Mouse (Mus musculus) right cerebral cortex, adult 18-20 months (tissue): ENCODE results near the gene Rrp1b.
A peak's percentile ranks its signal among the peaks of the same experiment; 100 is the strongest.

Experiments used
- DNase-seq: peaks from one replicate; pipeline ENCODE4 v3.0.0; 2022; ENCODE audit warnings: mixed read lengths

Rrp1b gene

DNA sequence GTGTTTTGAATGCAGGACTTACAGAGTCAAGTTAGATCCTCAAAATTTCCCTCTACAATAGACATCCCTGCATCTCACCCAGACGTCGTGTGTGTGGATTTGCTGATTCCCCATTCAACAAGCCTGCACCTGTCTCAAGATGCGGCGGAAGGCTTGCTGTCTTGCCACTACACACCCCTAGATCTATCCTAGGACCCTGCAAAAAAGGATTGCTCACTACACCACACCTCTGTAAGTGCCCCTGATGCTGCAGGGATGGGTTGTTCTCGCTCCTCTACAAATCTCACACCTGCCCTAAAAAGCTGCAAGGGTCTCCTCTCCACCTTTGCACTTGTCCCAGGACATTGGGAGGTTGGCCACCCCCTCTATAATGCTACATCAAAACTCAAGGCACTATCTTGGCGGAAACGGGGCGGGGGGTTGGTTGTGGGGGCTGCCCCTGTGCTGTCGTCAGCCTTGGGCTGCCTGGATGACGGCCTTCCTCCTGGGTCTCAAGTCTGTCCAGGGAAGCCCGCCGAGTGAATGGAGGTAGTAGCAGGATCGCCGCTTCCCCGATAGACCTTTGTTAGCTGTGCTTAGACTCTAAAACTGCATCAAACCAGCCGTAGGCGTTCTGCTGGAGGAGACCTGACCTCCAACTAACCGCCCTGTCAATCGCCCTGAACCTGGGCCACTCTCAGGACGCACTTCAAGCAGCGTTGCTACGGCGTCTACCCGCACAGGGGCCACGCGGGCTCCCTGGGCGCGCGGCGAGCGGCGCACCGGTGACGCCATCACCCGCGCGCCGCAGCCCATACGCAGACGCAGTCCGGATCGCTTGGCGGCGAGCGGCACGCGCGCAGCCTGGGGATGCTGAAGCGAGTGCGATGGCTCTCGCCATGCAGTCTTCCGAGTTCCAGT is at the start of gene Rrp1b, which contains the start of gene Hsf2bp:
Gene Rrp1b, plus strand, starts transcription at position 492 of the 900 bp plus-strand sequence.
Gene Hsf2bp, minus strand, starts transcription at position 741 of the 900 bp plus-strand sequence.
- peak; percentile 78 for DNase-seq

GRCm38 (mm10) chr17:31986915-31987314 is 49.0 kb upstream of the Rrp1b start:
- no peak for DNase-seq

DNA sequence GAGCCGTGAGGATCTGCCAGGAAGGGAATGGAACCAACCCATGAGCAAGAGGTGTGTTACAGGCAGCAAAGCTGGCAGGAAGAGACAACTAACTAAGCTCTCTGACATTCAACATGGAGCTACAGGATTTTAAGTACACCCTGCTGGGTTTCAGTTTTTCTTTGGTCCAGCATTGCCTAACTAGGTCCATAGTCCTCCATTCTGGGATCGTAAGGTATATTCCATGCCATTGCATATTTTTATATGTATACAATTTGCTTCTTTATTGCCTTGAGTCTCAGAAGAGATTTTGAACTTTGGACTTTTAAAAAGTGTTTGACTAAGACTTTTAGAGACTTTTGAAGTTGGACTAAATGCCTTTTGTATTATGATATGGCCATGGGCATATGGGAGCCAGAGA is 46.9 kb upstream of the Rrp1b start:
- DNase-seq = no peak

DNA sequence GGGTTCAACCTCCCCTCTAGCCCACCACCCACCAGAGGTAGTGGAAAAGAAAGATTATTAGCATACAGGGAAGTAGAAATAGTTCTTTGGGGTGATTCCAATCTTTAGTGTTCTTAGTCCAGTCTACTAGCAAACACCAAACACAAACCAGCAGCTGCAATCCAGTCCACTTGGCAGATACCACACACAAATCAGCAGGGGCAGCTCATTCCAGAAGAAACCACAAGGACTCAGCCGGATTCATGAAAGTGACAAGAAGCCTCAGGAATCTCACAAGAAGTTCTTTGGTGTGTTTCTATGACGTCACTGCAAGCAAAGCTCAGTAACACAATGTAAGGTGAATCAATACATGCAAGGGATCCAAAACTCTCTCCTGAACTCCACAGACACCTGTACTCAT is 43.9 kb upstream of the Rrp1b start:
- DNase-seq = no peak

- DNase-seq = no peak
These were observed 42.5 kb upstream of the Rrp1b start for GRCm38 (mm10) chr17:31993354-31993753.

- no peak for DNase-seq
These were observed 41.8 kb upstream of the Rrp1b start for GRCm38 (mm10) chr17:31994132-31994531.

DNA sequence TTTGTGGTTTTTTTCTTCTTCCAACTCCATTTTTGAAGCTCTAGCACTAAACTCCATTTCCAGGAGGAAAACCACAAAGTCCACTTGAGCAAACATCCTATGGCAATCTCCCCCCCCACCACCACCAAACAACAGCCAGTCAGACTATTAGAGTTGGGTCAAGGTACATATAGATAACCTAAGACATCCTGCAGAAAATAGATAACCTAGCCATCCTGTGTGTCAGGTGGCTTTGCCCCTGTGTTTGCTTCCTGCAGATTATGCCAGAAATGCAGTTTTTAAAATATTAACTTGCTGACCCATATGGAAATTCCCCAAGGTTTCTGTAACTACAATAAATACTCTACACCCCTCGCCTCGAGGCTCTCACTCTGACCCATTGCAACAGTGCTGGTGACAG is 40.1 kb upstream of the Rrp1b start:
- DNase-seq = no peak

DNA sequence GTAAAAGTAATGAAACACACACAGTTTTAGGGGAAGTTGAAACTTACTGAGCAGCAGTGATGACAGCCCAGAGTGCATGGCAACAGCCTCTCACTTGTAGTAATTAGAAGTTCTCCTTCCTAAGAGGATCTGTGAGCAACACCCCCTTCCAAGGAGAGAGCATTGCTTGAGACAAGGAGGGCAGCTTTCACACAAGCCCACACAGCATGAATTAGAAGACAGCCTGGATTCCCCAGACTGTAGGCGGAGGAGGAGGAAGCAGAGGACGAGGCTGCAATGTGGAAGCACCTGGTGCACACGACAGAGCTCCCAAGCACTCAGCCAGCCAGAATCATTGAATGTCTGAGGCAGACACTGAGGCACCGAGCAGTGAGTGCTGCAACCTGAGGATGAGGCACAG is 39.6 kb upstream of the Rrp1b start:
- peak; percentile 45 for DNase-seq

- no peak for DNase-seq
These were observed 37.5 kb upstream of the Rrp1b start for GRCm38 (mm10) chr17:31998351-31998750.

DNA sequence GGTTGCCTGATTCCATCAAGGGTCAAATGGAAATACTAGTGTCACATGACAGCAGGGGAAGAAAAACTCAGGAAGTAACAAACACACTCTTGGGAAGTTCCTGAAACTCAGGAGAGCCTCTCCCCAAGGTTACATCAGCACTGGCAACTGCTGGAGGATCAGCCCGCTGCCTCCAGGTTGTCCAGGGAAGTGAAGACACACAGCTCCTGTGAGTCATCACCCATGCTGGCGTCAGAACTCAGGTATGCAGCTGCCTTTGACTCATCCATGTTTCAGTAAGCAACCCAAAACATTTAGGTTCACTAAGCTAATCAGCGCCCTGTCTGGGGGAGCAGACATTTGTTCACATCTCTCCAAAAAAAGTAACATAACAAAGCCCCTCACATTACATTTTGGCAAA is 32.6 kb upstream of the Rrp1b start:
- DNase-seq = no peak

DNA sequence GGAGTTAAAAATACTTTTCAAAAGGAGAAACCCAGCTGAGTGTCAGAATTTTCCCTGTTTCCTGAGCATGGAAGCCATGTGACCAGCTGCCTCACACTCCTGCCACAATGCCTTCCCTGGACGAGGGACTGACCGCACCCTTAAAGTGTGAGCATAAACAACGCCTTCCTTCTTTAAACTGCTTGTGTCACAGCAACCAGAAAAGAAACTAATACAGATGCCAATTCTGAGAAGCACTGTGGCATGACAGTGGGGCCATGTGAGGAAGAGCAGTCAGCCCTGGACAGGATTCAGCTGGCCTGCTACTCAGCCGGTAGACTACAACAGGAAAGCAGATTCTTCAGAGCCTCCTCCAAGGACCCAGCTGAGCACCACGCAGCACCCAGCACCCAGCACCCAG is 29.1 kb upstream of the Rrp1b start:
- no peak for DNase-seq

GRCm38 (mm10) chr17:32011694-32012093 is 24.2 kb upstream of the Rrp1b start:
- no peak for DNase-seq

DNA sequence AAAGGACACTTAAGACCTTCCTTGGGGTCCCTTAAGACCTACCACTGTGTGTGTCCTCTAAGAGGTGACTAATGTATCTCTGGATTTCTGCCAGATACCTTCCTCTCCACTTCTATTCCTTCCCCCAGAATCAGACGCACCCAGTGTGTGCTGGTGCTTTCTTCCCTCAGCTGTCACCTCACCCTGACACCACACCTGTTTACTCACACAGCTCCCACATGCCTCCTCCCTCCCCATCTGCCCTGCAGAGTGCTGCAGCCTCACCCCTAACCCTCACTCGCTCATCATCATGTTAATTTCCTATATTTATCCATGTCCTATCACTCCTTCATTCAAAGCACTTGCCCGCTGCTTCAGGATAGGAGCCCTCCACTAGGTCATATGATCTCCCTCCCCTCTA is 23.6 kb upstream of the Rrp1b start:
- DNase-seq = no peak

GRCm38 (mm10) chr17:32013659-32014058 is 22.2 kb upstream of the Rrp1b start:
- DNase-seq = no peak

- DNase-seq = no peak
These were observed 19.4 kb upstream of the Rrp1b start for GRCm38 (mm10) chr17:32016481-32016880.

DNA sequence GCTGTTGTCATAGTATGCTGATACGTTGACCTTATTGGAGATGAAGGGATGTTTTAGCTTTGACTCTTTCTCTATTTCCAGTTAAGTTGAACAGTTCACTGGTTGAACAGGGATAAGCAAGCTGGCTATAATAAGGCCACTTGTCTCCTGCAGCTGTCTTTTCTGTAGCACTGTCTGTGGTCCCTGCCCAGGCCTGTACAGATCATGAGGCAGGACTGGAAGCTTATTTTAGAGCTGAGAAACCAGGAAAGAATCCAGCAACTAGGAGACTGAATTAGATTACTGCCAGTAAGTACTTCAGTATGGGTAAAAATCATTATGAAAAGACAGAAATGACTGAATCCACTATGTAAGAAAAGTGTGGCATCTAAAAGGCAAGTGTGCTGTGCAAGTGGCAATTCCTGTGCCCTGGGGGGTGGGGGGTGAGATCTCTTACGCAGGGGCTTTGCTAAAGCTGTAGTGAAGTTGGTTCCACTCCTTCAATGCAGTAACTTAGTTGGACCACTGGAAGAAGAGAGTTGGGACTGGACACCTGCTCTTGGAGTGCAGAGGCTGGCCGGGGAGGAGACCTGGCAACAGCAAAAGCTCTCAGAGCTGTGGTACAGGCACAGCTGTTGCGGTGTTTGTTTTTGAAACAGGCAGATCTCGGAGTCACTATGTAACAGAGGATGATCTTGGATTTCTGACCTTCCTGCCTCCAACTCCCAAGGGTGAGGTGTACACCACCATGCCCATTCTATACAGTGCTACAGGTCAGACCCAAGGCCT is 17.6 kb upstream of the Rrp1b start:
- DNase-seq = no peak

- no peak for DNase-seq
These were observed 13.9 kb upstream of the Rrp1b start for GRCm38 (mm10) chr17:32021981-32022380.

DNA sequence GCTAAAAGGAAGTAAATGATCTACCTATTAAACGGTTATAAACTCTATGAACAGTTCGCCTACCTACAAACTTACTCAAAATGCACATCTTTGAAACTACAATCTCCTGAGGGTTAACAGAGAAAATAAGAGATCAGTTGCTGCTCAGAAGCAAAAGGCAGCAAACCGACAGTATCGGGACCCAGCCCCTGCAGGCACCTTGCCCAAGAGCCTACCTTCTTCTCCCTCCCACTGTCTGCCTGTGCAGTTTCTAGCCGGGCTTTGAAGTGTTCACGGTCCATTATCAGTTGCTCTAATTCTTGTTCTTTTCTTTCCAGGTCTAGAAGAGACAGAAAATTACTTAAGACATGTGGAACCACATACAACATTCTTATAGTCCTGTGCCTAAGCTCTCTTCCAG is 13.3 kb upstream of the Rrp1b start:
- DNase-seq = no peak

- DNase-seq = peak; percentile 93
These were observed 12.8 kb upstream of the Rrp1b start for GRCm38 (mm10) chr17:32023088-32023487.

DNA sequence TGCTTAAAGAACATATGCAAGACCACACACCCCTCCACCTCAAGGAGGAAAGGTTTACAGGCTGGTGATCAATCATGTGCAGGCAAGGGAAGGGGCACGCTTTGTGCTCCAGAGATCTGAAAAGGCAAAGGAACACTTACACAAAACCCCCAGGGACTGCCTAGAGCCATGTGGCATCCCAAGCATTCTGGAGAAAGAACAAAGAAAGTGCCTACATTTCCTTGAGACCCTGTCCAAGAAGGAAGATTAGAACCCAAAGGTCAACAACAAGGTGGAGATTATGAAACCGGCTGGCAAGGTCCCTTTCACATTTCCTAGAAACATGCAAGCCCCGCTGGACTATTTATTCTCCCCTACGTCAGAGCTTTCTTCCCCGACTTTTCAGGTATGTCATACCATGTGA is 11.2 kb upstream of the Rrp1b start:
- no peak for DNase-seq

GRCm38 (mm10) chr17:32025386-32025785 is 10.5 kb upstream of the Rrp1b start:
- peak; percentile 70 for DNase-seq

DNA sequence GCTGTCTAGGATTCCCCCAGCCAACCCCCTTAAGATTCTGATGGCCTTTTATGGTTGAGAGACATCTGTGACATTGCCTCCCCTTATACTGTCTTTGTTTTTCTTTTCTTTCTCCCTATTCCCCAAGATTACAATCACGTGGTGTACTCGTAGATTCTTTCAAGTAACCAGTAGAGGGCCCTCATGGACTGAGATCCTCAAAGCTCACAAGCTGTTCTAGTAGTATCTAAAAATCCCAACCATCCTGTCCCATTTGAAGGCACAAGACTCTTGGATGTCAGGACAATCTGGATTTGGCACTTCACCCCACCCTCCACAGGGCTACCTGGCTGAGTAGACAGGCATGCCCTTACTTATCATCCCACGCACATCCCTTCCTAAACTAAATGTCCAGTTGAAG is 8.2 kb upstream of the Rrp1b start:
- DNase-seq = peak; percentile 23

DNA sequence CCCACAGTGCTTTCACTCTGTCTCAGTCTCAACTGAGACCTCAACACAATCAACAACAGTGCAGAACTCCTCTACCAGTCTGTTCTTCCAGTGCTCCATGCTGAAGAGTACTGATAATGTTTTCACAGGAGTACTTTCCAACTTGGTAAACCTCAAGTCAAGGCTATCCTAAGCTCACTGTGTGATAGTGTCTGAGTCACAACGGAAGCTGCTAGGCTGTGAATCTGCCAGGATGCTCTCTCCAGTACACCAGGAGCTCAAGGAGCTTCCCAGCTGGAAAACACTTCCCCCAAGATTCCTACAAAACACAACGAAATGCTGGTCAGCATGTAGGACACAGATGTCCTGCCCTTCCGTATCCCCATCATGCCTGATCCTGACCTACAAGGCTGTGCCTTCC is 7.6 kb upstream of the Rrp1b start:
- DNase-seq = no peak

GRCm38 (mm10) chr17:32031684-32032083 is 4.2 kb upstream of the Rrp1b start:
- DNase-seq = no peak
